Mouse (Mus musculus) erythroid progenitor cell, adult 5-6 weeks (primary cell): Measurements from ENCODE around the gene Csrp3. TPM values are rescaled to one million over a fixed set of nuclear protein-coding genes. Genes with fewer than 3 reads are reported as not detected.

ENCODE experiments used
- ATAC-seq: replicated peaks from 2 replicates; pipeline ENCODE4 v1.8.0; 2016; ENCODE audit warnings: moderate number of reproducible peaks, mild to moderate bottlenecking, moderate TSS enrichment, inconsistent platforms; ENCODE audit not compliant: poor library complexity, low FRiP score, severe bottlenecking
- total RNA-seq, 2 experiments: library from RNA; stranded (forward) in 1 of 2; stranded (reverse) in 1 of 2; fragments of 150-400 nt in 1 of 2; fragments of 186-747, 209-891 nt in 1 of 2; gene quantifications; 2 replicates each; pipeline versions ENCODE4 v1.2.3 to v1.2.4; 2015 to 2017; ENCODE audit warnings: low replicate concordance in 2 of 2

The Csrp3 gene
- total RNA-seq, 2 experiments from 2014 or later = 1.7 TPM; not detected in 1

- no peak for ATAC-seq
These were observed 12.7 kb downstream of the Csrp3 start for GRCm38 (mm10) chr7:48834989-48835626.

GRCm38 (mm10) chr7:48834371-48834970 lies 13.4 kb downstream of the Csrp3 start:
- no peak for ATAC-seq

GRCm38 (mm10) chr7:48832735-48833134 lies 15.1 kb downstream of the Csrp3 start:
- ATAC-seq = no peak

- no peak for ATAC-seq
These were observed 17.4 kb downstream of the Csrp3 start for GRCm38 (mm10) chr7:48830395-48830794.

- ATAC-seq = no peak
These were observed 18.5 kb downstream of the Csrp3 start for GRCm38 (mm10) chr7:48829177-48829910.

GRCm38 (mm10) chr7:48825170-48825569 lies 22.7 kb downstream of the Csrp3 start:
- ATAC-seq = no peak

- no peak for ATAC-seq
These were observed 23.2 kb downstream of the Csrp3 start for GRCm38 (mm10) chr7:48824671-48825070.

- no peak for ATAC-seq
These were observed 24.2 kb downstream of the Csrp3 start for GRCm38 (mm10) chr7:48823621-48824020.

- ATAC-seq = no peak
These were observed 26.2 kb downstream of the Csrp3 start for GRCm38 (mm10) chr7:48821654-48822053.

GRCm38 (mm10) chr7:48813594-48813993 lies 34.2 kb downstream of the Csrp3 start:
- no peak for ATAC-seq

- ATAC-seq = no peak
These were observed 35.5 kb downstream of the Csrp3 start for GRCm38 (mm10) chr7:48812358-48812757.

GRCm38 (mm10) chr7:48810652-48811051 lies 37.2 kb downstream of the Csrp3 start:
- ATAC-seq = no peak

GRCm38 (mm10) chr7:48806587-48806986 lies 41.2 kb downstream of the Csrp3 start:
- no peak for ATAC-seq

GRCm38 (mm10) chr7:48803381-48803780 lies 44.5 kb downstream of the Csrp3 start:
- ATAC-seq = no peak

GRCm38 (mm10) chr7:48795130-48795529 lies 52.7 kb downstream of the Csrp3 start:
- no peak for ATAC-seq

GRCm38 (mm10) chr7:48791412-48791811 lies 56.4 kb downstream of the Csrp3 start:
- no peak for ATAC-seq

- no peak for ATAC-seq
These were observed 57.7 kb downstream of the Csrp3 start for GRCm38 (mm10) chr7:48790117-48790516.

GRCm38 (mm10) chr7:48788851-48789572 lies 58.8 kb downstream of the Csrp3 start, which contains the start of gene Zdhhc13:
TSS of gene Zdhhc13 (plus strand) at chr7:48789003.
- ATAC-seq = peak; percentile 98

GRCm38 (mm10) chr7:48788348-48788747 lies 59.5 kb downstream of the Csrp3 start:
- ATAC-seq = peak; percentile 2; the same call in 1 of the 2 replicates

GRCm38 (mm10) chr7:48784773-48785523 lies 62.9 kb downstream of the Csrp3 start:
- no peak for ATAC-seq
